Mouse (Mus musculus) frontal cortex, adult 2 months (tissue): ENCODE data around the gene Defb41. TPM values are rescaled to one million over a fixed set of nuclear protein-coding genes. Genes with fewer than 3 reads are reported as not detected.
"Not testable (repeated sequence)": the region's sequence is repeated elsewhere in the genome, so short reads cannot be mapped to it uniquely, and the experiment has no call there.

Experiments used
- DNase-seq, 2 experiments: peaks; one replicate each; pipeline ENCODE4 v3.0.0; 2022; ENCODE audit warnings: low spot score in 1 of 2; ENCODE audit errors: extremely low spot score in 1 of 2
- polyA plus RNA-seq: library from polyadenylated mRNA; depleted of rRNA; stranded (reverse); fragments of >200 nt; gene quantifications from 2 replicates; pipeline ENCODE4 v1.2.3, GENCODE M21; 2012; rRNA removed

Gene Defb41
- not detected in 2 replicates for polyA plus RNA-seq

DNA sequence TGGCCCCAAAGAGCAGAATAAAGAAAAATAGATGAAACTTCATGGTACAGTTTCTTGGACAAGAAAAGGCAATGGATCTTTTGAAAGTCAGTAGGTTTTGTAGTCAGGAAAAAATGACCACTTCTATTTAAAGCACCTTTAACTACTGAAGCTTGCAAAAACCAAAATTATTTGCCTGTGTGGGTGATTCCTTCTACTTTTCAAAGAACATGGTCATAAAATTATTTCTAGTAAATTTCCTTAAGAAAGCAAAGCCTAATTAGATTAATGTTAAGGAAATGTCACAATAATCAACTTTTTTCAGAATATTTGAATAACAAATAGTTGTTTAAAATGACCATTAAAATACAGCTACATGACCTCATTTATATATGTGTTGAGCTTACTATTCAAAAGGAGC, at the start of gene Defb41:
Defb41 (minus strand) TSS at position 101 of the 400 bp plus-strand sequence.
- no peak for DNase-seq

DNA sequence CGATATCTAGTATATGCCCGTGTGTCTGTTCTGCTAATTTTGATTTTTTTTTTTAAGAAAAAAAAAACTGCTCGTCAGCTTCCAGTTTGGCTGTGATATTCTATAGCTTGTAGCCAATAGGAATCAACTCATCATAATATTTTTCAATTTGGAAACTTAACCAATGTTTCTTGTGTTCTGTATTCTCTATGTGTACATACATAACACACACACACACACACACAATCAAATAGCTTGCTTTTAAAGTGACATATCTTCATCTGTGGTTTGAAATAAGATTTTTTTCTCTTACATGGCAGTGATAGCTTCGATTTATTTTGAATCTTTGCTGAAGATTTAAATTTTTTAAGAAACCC, 43.5 kb upstream of the Defb41 start:
- DNase-seq: no peak

DNA sequence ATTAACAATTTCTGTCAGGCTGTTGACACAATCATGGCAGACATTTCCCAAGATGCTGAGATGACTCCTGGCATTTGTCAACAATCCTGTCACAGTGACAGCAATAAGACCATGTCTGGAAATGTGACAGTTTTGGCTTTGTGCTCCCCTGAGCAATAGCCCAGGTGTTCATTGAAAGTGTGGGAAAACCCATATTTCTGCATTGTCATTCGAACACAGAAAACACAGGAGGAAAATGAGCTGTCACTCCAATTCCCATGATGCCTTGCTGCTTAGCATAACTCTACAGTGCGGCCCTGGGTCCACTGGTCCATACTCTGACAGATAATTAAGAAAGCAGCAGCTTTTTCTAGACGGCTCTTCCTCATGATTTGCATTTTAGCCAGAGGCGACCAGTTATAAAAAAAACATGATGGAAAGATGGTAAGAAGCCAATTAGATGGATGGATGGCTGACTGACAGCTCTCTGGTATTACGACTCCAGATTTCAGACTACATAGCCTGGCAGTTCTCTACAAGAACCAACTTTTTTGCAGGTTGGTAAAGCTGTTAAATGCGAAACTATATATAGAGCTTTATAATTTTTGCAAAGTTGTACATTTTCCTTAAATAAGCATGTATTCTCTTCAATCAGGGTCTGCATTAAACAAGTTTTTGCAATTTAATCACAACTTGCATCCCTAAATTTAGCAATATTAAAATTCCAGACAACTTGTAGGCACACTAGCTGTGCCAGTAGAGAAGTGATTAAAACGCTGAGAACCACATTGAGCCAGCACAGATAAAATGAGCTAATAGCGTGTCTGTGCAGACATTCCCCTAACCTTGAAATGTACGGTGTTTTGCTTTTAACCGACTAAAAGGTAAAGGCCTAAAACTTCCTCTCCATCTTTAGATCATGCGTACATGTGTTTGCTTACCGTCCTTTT, 42.9 kb upstream of the Defb41 start:
- DNase-seq: peak in 1 of 2 experiments; percentile 3

DNA sequence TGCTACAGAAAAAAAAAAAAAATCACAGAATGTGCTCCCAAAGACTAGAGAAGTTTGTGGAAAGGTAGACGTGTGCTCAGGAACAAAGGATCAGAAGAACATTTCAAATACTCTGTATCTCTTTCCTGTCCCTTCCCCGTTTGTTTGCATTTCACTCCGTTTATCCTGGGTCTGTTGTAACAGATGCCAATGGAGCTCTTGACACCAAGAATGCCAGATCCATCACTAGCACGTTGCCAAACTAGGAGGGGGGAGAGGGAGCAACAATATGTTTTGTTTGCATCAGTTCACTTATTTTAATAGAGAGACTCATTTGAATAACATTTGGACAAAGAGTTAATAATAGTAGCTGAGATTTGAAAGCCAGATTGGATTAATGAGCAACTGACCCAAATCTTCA, 27.6 kb upstream of the Defb41 start:
- DNase-seq: no peak

DNA sequence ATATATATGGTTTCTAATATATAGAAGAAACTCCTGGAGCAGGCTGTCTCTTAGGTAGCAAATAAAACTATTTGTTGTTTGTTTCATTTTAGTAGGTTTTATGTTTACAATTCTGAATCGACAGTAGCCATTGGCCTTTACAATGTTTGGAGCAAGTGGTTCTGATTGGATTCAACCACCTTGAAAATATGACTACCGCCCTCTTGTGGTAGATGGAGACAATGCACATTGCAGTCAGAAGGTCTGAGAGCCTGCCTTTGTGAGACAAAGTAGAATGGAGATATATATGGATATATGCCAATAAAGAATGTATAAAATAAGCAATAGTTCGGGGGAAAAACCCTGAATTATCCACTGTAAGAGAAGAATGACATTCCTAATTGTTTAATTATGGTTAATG, 23.9 kb upstream of the Defb41 start:
- peak in 1 of 2 experiments; percentile 26 for DNase-seq

DNA sequence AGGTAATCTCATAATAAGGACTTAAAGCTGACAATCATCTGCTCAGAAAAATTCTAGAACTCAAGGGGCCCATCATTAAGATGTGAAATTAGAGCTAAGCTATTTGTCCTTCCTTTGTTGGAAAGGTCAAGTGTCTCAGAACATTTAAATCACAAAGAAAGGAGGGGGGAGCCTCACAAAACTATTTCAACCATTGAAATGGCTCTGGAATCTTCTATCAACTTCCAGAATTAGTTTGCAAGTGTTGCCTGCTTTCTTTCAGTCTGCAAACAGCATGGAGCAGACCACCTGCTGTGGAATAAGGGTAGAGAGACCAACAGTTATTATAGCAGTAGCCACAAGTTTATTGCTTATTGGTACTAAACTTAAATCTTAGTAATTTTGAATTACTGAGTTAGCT, 22.4 kb upstream of the Defb41 start:
- no peak for DNase-seq

DNA sequence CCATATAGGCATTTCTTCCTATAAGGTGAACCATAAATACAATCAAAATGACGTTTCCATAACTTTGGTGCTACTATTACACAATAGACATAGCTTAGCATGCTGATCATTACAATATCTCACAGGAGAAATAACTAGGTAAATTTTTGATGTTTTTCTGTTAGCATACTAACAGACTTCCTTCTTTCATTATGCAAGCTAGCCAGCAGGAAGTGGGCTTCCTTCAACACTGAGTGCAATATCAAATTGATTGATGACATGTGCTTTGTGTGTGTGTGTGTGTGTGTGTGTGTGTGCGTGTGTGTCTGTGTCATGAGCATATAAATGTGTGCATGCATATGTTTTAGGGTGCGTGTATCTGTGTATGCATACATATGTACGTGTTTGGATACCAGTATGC, 6.2 kb upstream of the Defb41 start:
- DNase-seq: no peak

DNA sequence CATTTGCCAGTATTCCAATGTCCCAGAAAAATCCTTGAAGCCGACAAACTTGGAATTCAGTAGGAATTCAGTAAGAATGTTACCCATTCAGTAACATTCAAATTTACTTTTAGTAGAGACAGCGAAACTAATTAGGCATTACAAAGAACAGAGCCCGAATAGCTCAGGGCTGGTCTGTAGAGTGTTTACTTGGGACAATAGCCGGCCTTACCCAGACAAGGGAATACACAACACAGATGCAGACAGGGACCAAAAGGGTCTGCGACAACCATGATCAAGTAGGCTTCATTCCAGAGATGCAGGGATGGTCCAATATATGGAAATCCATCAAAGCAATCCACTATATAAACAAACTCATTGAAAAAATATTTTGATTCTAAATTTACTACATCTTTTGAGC, 3.9 kb upstream of the Defb41 start:
- no peak for DNase-seq

DNA sequence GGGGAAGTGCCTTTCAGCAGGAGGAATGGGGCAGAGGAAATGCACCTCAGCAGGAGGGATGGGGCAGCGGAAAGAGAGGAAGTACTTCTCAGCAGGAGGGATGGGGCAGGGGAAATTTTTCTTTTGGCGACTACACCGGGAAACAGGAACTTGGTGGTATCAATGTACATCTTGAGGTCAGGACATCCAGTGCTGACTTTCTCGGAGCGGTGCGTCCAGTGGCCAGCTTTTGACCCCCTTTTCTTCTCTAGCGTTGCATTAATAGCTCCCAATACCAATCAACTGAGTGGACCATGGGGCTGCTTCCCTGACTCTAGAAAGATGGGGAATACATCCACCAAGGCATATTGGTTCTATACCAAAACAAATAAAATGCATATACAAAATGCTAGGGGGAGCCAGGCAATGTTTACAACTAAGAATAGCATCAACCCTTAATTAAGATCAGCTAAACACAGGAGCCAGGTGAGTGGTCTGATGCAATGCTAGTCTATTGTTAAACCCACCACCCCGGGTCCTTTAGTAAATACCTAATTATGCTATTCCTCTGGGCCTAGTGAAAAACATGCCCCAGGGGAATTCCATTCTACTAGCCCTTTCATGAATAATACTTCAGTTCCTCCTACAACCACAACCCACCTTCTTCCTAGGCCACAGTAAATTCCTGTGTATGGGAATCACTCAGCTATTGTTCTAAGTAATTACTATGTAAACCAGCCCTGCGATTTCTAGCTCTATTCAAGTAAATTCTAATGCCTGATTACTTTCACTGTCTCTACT, 18.9 kb downstream of the Defb41 start:
- not testable (repeated sequence) for DNase-seq

DNA sequence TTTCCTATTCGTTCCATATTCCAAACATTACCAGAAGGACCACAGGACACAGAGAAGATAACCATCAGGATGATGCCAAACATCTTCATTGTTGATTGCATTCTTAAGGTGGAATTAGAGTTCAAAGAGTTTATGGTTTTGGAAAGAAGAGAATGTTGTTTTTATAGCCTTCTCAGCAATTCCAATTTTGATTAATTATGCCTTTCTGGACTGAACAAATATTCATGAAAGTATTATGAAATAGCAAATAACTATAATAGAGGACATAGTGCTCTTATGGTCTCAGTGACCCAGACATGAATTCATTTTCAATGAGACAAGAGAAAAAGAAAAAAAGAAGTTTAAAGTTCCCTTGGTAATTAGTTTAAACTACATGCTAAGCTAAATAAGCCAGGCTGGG, 27.6 kb downstream of the Defb41 start, which contains the start of gene Defb18:
Defb18 (minus strand) TSS at position 101 of the 400 bp plus-strand sequence.
- no peak for DNase-seq

DNA sequence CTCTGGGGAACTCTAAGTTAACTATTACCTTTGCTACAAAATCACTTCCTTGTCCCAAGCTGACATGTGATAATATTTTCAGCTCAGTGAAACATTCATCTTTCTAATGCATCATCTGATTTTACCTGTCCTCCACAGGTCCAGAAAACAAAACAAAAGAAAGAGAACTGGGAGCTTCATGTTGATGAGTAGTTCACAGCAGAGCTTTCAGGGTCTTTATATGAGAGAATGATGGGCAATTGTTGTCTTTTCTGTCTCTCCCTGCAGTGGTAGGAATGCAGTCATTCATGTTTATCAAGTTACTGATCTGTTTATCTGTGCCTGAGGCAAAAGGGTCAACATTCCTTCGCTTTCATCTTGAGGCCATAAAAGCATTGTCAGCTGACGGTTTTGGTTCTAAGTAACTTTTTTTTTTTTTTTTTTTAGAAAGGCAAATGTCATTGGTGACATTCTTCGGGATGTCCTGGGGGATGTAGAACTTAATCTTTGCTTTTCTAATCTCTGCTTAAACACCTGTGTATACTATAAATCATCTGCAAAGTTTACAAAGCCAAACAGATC, 41.5 kb downstream of the Defb41 start:
- no peak for DNase-seq

Other genes starting within 250 kb of the Defb41 start
- gene Crisp4, start 119.2 kb downstream of the Defb41 start, polyA plus RNA-seq: not detected in 2 replicates
- not detected in 2 replicates for gene Defb18, start 27.7 kb downstream of the Defb41 start, polyA plus RNA-seq